Mouse (Mus musculus): ENCODE data around the gene Gm49450.

DNA sequence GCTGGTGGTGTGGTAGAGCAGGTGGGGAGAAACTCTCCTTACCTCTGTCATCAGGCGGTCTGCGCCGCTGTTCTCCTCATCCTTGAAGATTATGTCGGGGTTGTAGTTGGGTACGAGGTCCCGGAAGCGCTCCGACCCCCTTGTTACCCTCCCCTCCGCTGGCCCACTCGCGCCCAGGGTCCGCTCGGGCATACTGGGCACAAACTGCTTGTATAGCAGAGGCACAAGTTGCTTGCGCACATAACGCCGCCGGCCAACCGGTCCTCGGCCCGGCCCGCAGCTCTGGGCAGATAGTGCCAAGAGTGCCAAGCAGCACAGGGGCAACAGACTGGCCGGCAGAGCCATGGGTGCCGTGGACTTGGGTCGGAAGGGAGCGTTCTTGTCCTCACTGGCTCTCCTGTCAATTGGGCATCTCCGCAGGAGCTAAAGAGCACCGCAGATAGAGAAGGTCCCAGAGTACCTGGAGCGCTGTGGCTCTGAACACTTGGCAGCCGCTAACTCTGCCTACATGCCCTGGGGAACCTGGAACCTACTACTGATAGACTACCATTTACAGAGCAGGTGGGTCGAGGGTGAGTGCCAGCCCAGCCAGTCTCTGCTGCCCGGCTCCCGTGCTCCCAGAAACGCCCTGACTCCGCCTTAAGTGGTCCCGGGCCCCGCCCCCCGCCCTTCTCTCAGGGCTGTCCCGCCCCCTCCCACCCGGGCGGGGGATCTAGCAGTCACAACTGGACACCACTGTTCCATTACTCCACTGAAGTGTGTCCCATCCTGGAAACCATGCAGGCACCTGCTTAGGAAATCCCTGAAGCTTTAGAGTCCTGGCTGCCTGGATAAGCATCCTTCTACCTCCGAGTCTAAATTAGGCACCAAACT, 55.2 kb downstream of the Gm49450 start, which contains the start of gene Dhh:
- TF ChIP-seq CTCF (IDR thresholded peaks at IDR 0.05; ENCODE audit: control insufficient read depth, insufficient read depth, insufficient replicate concordance, low read depth, low read length) (no peak), POLR2A (IDR thresholded peaks at IDR 0.05; ENCODE audit: control insufficient read depth, low read depth, low read length) (peak; percentile 10; the same call in 1 of the 2 replicates)

Data from testis, adult 2 months (tissue).